Comparison of ENCODE assay signal across 8 mouse cellular contexts in the genomic region with DNA sequence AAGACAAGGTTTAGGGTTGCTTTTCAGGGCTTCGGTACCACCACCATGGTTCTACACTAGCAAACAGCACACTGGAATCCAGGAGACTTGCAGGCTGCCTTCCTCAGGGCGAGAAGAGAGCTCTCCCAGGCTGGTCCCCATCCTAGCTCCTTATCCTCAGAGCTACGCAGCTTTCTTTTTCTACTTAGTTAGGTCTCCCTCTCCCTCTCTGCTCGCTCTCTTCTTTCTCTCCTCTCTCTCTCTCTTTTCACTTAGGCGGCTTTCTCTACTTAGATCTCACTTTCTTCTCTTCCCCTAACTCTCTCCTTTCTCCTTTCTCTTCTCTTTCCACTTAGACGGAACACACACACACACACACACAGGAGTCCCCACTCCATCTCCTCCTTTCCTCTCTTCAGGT. TPM values are rescaled to one million over a fixed set of nuclear protein-coding genes. Genes with fewer than 3 reads are reported as not detected.
DNase-seq lines count a peak whose midpoint lies in the region; ATAC-seq and TF ChIP-seq lines count a peak whose summit lies in the region.

No protein-coding gene starts in this region.

- intact Hi-C loops in left cerebral cortex, postnatal 4 days (cut with DNase I): no loop called here

- 70% methylated on average over 6 of the region's 6 CpGs for WGBS in liver, adult 2 months
- 39% methylated on average over 6 of the region's 6 CpGs for WGBS in embryonic facial prominence, embryonic 12.5 days
- WGBS in intestine, embryonic 16.5 days: 33% methylated on average over 6 of the region's 6 CpGs
- WGBS in neural tube, embryonic 14.5 days: 52% methylated on average over 6 of the region's 6 CpGs

- H3K4me2 ChIP-seq in embryonic facial prominence, embryonic 12.5 days (replicated peaks): peak overlapping the region; percentile 54
- H3K4me2 ChIP-seq in intestine, embryonic 16.5 days (ENCODE audit: low read depth, low read length): peak overlapping the region; percentile 62
- peak overlapping the region; percentile 32; the same call in 1 of the 2 replicates for H3K4me2 ChIP-seq in neural tube, embryonic 14.5 days (ENCODE audit: low read depth, low read length)

- no peaks in the 10 kb centered on the region for H3K27me3 ChIP-seq in liver, adult 2 months (ENCODE audit: control insufficient read depth, insufficient read depth, low read length)
- H3K27me3 ChIP-seq in embryonic facial prominence, embryonic 12.5 days: peaks cover 18% of the 10 kb centered on the region
- no peaks in the 10 kb centered on the region for H3K27me3 ChIP-seq in intestine, embryonic 16.5 days (replicated peaks; ENCODE audit: control insufficient read depth, insufficient read depth, low read length)
- no peaks in the 10 kb centered on the region for H3K27me3 ChIP-seq in neural tube, embryonic 14.5 days (ENCODE audit: control insufficient read depth, insufficient read depth, low read length)

- H3K9ac ChIP-seq in liver, adult 2 months (ENCODE audit: low read depth, low read length): peak overlapping the region; percentile 67
- H3K9ac ChIP-seq in embryonic facial prominence, embryonic 12.5 days: peak overlapping the region; percentile 30; the same call in 1 of the 2 replicates
- H3K9ac ChIP-seq in intestine, embryonic 16.5 days (ENCODE audit: low read depth, low read length): peak overlapping the region; percentile 71
- H3K9ac ChIP-seq in neural tube, embryonic 14.5 days (replicated peaks; ENCODE audit: low read depth, low read length): no peak overlapping the region

- no peak for TF ChIP-seq CTCF in liver, adult 2 months (IDR thresholded peaks at IDR 0.05; ENCODE audit: low read depth, low read length)

- ATAC-seq in embryonic facial prominence, embryonic 12.5 days (ENCODE audit: insufficient number of reproducible peaks, insufficient read depth, low FRiP score, low TSS enrichment): no peak
- no peak for ATAC-seq in intestine, embryonic 16.5 days
- ATAC-seq in neural tube, embryonic 14.5 days (ENCODE audit: low read depth): no peak

- peak overlapping the region; percentile 81 for H3K27ac ChIP-seq in liver, adult 2 months (replicated peaks; ENCODE audit: insufficient read depth, low read depth, low read length)
- peak overlapping the region; percentile 57 for H3K27ac ChIP-seq in embryonic facial prominence, embryonic 12.5 days
- peak overlapping the region; percentile 72 for H3K27ac ChIP-seq in intestine, embryonic 16.5 days (ENCODE audit: low read length)
- no peak overlapping the region for H3K27ac ChIP-seq in neural tube, embryonic 14.5 days (ENCODE audit: low read depth, low read length)

- TF ChIP-seq POLR2A in liver, adult 2 months (IDR thresholded peaks at IDR 0.05; ENCODE audit: extremely low read depth, insufficient read depth, low read length): no peak

- H3K4me1 ChIP-seq in liver, adult 2 months (ENCODE audit: control insufficient read depth, insufficient read depth, low read length): peaks cover 4% of the 10 kb centered on the region
- peaks cover 28% of the 10 kb centered on the region for H3K4me1 ChIP-seq in embryonic facial prominence, embryonic 12.5 days
- peaks cover 42% of the 10 kb centered on the region for H3K4me1 ChIP-seq in intestine, embryonic 16.5 days (ENCODE audit: control insufficient read depth, insufficient read depth, low read length)
- no peaks in the 10 kb centered on the region for H3K4me1 ChIP-seq in neural tube, embryonic 14.5 days (ENCODE audit: control insufficient read depth, insufficient read depth, low read length)

- H3K9me3 ChIP-seq in embryonic facial prominence, embryonic 12.5 days: no peaks in the 10 kb centered on the region
- no peaks in the 10 kb centered on the region for H3K9me3 ChIP-seq in intestine, embryonic 16.5 days (ENCODE audit: control insufficient read depth, low read length)
- no peaks in the 10 kb centered on the region for H3K9me3 ChIP-seq in neural tube, embryonic 14.5 days (ENCODE audit: control insufficient read depth, low read length)

- 0 out of 2 replicates have a peak, but pooled peaks cover 4% of the 10 kb centered on the region for H3K79me2 ChIP-seq in liver, adult 2 months (ENCODE audit: control insufficient read depth, insufficient read depth, low read length)

- H3K36me3 ChIP-seq in liver, adult 2 months (ENCODE audit: control insufficient read depth, insufficient read depth, low read length): no peaks in the 10 kb centered on the region
- H3K36me3 ChIP-seq in embryonic facial prominence, embryonic 12.5 days: no peaks in the 10 kb centered on the region
- H3K36me3 ChIP-seq in intestine, embryonic 16.5 days (ENCODE audit: control insufficient read depth, insufficient read depth, low read length): no peaks in the 10 kb centered on the region
- no peaks in the 10 kb centered on the region for H3K36me3 ChIP-seq in neural tube, embryonic 14.5 days (ENCODE audit: control insufficient read depth, insufficient read depth, low read length)

- H3K4me3 ChIP-seq in liver, adult 2 months (ENCODE audit: insufficient read depth, low read depth, low read length): peak overlapping the region; percentile 64
- H3K4me3 ChIP-seq in embryonic facial prominence, embryonic 12.5 days: peak overlapping the region; percentile 46
- H3K4me3 ChIP-seq in intestine, embryonic 16.5 days (ENCODE audit: low read length): peak overlapping the region; percentile 52
- H3K4me3 ChIP-seq in neural tube, embryonic 14.5 days (ENCODE audit: low read depth, low read length): peak overlapping the region; percentile 13; the same call in 1 of the 2 replicates

- DNase-seq in liver, adult 2 months (ENCODE audit: extremely low read depth, low read depth, low spot score): no peak
- DNase-seq in liver: no peak
- no peak for DNase-seq in cerebellum, postnatal 14 days
- DNase-seq in left cerebral cortex, postnatal 4 days: no peak
- no peak for DNase-seq in embryo, embryonic 9.5 days (ENCODE audit: extremely low spot score)

RNA-seq across cellular contexts. Expression of a gene that starts 20.0 kb away (rescaled TPM):
- under 0.01 and 0.07 TPM in 2 replicates for total RNA-seq in liver, adult 2 months (2014; rRNA removed)
- polyA plus RNA-seq in liver, adult 2 months (2012; rRNA removed): 0.04 and 0.06 TPM in 2 replicates
- 0.28 and 0.31 TPM in 2 replicates for polyA plus RNA-seq in embryonic facial prominence, embryonic 12.5 days (2016; fragmentation: Nextera tagmentation; extraction: Ambion mirVana)
- 0.39 and 0.58 TPM in 2 replicates for polyA plus RNA-seq in intestine, embryonic 16.5 days (2015; fragmentation: Nextera tagmentation; extraction: Ambion mirVana)
- polyA plus RNA-seq in neural tube, embryonic 14.5 days (2014; fragmentation: Nextera tagmentation; extraction: Ambion mirVana): 0.52 and 0.77 TPM in 2 replicates
- total RNA-seq in left cerebral cortex, postnatal 4 days (2021): 1 to 10 TPM in 1 of 2 experiments, under 1 TPM in 1; 0.46 to 1.4 TPM

RNA-seq across cellular contexts. Expression of a gene that starts 26.5 kb away (rescaled TPM):
- total RNA-seq in liver, adult 2 months (2014; rRNA removed): 0.27 TPM in 1 of 2 replicates, not detected in the other
- 0.04 and 0.12 TPM in 2 replicates for polyA plus RNA-seq in liver, adult 2 months (2012; rRNA removed)
- 40.0 and 51.7 TPM in 2 replicates for polyA plus RNA-seq in embryonic facial prominence, embryonic 12.5 days (2016; fragmentation: Nextera tagmentation; extraction: Ambion mirVana)
- 1.4 and 1.6 TPM in 2 replicates for polyA plus RNA-seq in intestine, embryonic 16.5 days (2015; fragmentation: Nextera tagmentation; extraction: Ambion mirVana)
- polyA plus RNA-seq in neural tube, embryonic 14.5 days (2014; fragmentation: Nextera tagmentation; extraction: Ambion mirVana): 0.80 and 103 TPM in 2 replicates
- total RNA-seq in left cerebral cortex, postnatal 4 days (2021): under 1 TPM; 0.38 to 0.93 TPM

RNA-seq across cellular contexts. Expression of a gene that starts 28.3 kb away (rescaled TPM):
- total RNA-seq in liver, adult 2 months (2014; rRNA removed): not detected in 2 replicates
- polyA plus RNA-seq in liver, adult 2 months (2012; rRNA removed): 0.02 TPM in 1 of 2 replicates, not detected in the other
- polyA plus RNA-seq in embryonic facial prominence, embryonic 12.5 days (2016; fragmentation: Nextera tagmentation; extraction: Ambion mirVana): 1.7 and 1.9 TPM in 2 replicates
- polyA plus RNA-seq in intestine, embryonic 16.5 days (2015; fragmentation: Nextera tagmentation; extraction: Ambion mirVana): 0.27 and 0.39 TPM in 2 replicates
- polyA plus RNA-seq in neural tube, embryonic 14.5 days (2014; fragmentation: Nextera tagmentation; extraction: Ambion mirVana): 0.27 and 3.1 TPM in 2 replicates
- 1 to 10 TPM in 1 of 2 experiments, under 1 TPM in 1; 0.70 to 1.9 TPM for total RNA-seq in left cerebral cortex, postnatal 4 days (2021)

RNA-seq across cellular contexts. Expression of a gene that starts 55.7 kb away (rescaled TPM):
- 2.3 and 4.7 TPM in 2 replicates for total RNA-seq in liver, adult 2 months (2014; rRNA removed)
- polyA plus RNA-seq in liver, adult 2 months (2012; rRNA removed): 8.7 and 12.7 TPM in 2 replicates
- polyA plus RNA-seq in embryonic facial prominence, embryonic 12.5 days (2016; fragmentation: Nextera tagmentation; extraction: Ambion mirVana): 14.4 and 15.1 TPM in 2 replicates
- polyA plus RNA-seq in intestine, embryonic 16.5 days (2015; fragmentation: Nextera tagmentation; extraction: Ambion mirVana): 22.2 and 22.5 TPM in 2 replicates
- polyA plus RNA-seq in neural tube, embryonic 14.5 days (2014; fragmentation: Nextera tagmentation; extraction: Ambion mirVana): 3.6 and 9.1 TPM in 2 replicates
- 10 to 100 TPM in 1 of 2 experiments, 1 to 10 TPM in 1; 8.0 to 11.5 TPM for total RNA-seq in left cerebral cortex, postnatal 4 days (2021)

Comparison
In these comparisons a context has a peak if more than half of its experiments do, and no peak if none do; other contexts are left out.
1. H3K4me3 ChIP-seq: peak in every context shown above with its lines; median percentile 64 in liver, adult 2 months; 52 in intestine, embryonic 16.5 days; 46 in embryonic facial prominence, embryonic 12.5 days; 13 in neural tube, embryonic 14.5 days.